Mouse (Mus musculus) left cerebral cortex, postnatal 36 days (tissue): ENCODE results near the gene Pdzd2. TPM values are rescaled to one million over a fixed set of nuclear protein-coding genes. Genes with fewer than 3 reads are reported as not detected.

Experiments used
- DNase-seq, 2 experiments: peaks; one replicate each; pipeline ENCODE4 v3.0.0; 2021 to 2022; ENCODE audit warnings: low spot score in 2 of 2, mixed read lengths in 1 of 2
- intact Hi-C: fragments of 180-260 bp; cut with DNase I; formaldehyde crosslinking; loops from one replicate; pipeline ENCODE4 v1.15.1; 2025
- total RNA-seq, 2 experiments: library from RNA; stranded (reverse); gene quantifications; 2 replicates each; pipeline ENCODE4 v1.2.3; 2021

Pdzd2 gene
- total RNA-seq, 2 experiments from 2014 or later = 63.7 to 94.1 TPM

DNA sequence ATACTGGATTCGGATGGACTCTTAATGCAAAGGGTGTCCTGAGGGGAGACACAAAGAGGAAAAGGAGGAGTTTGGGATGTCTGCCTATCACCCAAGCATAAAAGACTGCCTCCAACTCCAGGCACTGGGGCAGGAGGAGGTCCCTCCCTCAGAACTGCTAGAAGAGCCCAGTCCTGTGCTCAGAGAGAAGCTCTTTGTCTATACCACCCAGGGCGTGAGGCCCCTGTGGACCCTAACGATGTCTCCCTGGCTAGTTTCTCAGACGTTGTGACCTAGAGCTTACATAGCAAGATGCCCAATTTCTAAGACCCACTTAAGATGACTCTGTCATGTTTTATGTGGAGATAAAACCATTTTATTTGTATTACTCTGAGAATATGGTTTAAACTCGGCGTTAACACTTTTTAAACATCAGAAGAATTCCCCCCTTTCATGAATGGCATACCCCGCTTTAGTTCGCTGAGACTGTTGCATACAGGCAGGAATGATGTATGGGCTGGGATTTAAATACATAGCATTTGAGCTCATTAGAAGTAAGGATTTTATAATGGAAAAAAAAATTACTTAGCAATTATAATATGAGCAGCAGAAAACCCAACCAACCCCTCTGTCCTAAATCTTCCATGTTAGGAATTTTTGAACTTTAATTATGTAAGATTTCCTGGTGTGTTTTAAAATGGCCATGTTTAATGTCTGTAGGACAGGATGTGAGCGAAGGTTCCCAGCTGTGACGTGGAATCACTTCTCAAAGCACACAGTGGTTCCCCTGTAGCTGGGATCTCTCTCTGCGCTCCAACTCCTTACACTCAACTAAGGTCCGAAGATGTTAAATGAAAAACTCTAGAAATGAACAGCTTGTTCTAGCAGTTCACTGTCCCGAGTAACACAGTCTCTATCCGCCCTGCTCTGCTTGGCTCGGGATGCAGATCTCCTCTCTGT lies 268.6 kb downstream of the Pdzd2 start:
- intact Hi-C loops = no loop called here
- DNase-seq = no peak

- intact Hi-C loops = no loop called here
- no peak for DNase-seq
Measured at GRCm38 (mm10) chr15:12468625-12469024, 271.1 kb downstream of the Pdzd2 start.

- no peak for DNase-seq
- intact Hi-C loops = no loop called here
Measured at GRCm38 (mm10) chr15:12465748-12466147, 274.0 kb downstream of the Pdzd2 start.

DNA sequence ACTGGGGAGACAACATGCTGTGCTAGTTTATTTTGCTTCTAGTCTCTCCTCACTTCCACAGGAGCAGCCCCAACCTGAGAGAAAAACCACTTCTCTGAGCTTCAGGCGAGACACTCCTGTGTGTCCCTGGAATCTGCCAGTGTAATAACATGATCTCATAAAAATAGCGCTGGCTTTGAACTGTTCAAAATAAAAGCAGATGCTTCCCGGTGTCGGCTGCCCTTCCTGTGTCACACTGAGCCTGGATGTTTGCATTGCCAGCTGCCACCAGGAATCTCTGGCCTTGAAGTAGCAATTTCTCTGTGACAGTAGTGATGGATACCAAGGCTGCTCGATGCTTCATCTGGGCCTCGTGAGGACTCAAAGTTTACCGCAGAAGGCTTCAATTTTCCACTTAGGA lies 282.9 kb downstream of the Pdzd2 start:
- intact Hi-C loops = no loop called here
- DNase-seq = no peak

GRCm38 (mm10) chr15:12453343-12453742 lies 286.4 kb downstream of the Pdzd2 start:
- intact Hi-C loops = no loop called here

DNA sequence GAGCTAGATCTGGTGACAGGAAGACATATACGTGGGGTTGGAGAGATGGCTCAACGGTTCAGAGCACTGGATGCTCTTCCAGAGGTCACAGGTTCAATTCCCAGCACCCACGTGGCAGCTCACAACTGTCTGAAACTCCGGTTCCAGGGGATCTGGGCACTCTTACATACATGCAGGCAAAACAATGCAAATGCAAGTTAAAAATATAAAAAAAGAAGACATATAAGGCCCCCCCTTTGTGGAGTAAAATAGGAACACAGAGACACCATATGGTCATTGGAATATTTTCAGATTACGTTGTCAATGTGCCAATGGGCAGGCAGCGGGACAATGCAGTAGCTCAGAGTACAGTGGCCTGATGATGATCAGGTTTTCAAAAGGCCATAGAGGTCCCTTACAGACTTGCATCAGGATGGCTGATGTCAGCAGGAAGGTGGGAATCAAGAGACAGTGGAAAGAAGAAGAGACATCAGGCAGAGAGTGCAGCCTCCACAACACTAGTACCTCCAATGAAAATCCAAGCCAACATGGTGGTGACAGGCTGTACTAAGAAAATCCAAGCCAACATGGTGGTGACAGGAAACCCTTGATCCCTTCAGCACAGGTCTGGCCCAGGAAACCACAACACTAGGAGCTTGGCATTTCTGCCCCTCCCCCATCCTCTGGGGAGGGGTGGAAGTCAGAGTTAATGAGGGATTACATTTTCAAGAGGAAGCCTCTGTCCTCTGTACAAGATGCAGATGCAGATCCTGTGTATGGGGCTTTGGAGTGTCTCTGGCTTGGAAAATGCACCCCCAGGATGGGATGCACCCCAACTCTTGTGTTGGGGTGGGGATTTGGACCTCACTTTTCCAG lies 287.4 kb downstream of the Pdzd2 start:
- intact Hi-C loops = no loop called here
- DNase-seq = no peak

More at GRCm38 (mm10) chr15:12453343-12453742, 286.4 kb downstream of the Pdzd2 start:
- DNase-seq = no peak

- DNase-seq = no peak
- intact Hi-C loops = no loop called here
Measured at GRCm38 (mm10) chr15:12451448-12451847, 288.3 kb downstream of the Pdzd2 start.

- no peak for DNase-seq
- intact Hi-C loops = no loop called here
Measured at GRCm38 (mm10) chr15:12450790-12451189, 288.9 kb downstream of the Pdzd2 start.

DNA sequence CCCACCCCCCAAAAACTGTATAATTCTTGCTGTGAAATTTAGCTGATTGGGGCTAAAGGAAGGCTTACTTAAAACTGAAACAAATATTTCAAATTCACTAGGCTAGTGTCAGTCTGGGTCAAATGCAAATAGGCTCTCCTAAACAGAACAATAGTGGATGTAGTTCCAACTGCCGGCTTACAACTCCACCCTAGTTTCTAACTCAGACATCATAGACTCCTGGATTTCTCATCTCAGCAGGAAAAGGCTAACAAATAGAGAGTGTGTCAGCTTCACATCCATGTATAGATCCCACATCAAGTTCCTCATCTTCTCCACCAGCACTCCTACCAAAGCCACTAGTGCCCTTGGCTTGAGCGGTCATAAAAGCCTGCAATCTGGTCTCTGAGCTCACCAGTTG lies 290.4 kb downstream of the Pdzd2 start:
- DNase-seq = no peak
- intact Hi-C loops = no loop called here

DNA sequence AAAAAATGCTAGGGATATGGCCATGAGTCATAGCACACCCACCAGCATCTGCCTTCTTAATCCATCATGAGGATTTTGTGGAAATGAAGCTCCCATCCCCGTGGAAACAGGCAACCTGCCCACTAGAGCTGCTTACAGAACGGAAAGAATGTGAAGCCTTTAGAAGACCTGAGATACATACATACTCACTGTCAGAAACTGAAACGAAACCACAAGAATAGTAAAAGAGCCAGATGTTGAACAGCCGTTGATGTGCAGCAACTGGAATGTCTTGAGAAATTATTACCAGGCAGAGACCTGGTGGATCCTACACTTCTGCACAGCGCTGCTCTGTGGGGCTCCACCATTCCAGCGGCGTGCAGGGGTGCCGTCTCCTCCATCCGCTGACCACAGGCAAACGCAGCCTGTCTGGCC lies 292.7 kb downstream of the Pdzd2 start:
- intact Hi-C loops = no loop called here
- peak; percentile 67 to 68 for DNase-seq

- intact Hi-C loops = no loop called here
Measured at GRCm38 (mm10) chr15:12444551-12444950, 295.2 kb downstream of the Pdzd2 start.

GRCm38 (mm10) chr15:12439351-12439751 lies 300.4 kb downstream of the Pdzd2 start:
- no peak for DNase-seq
- intact Hi-C loops = no loop called here

More at GRCm38 (mm10) chr15:12444551-12444950, 295.2 kb downstream of the Pdzd2 start:
- no peak for DNase-seq

DNA sequence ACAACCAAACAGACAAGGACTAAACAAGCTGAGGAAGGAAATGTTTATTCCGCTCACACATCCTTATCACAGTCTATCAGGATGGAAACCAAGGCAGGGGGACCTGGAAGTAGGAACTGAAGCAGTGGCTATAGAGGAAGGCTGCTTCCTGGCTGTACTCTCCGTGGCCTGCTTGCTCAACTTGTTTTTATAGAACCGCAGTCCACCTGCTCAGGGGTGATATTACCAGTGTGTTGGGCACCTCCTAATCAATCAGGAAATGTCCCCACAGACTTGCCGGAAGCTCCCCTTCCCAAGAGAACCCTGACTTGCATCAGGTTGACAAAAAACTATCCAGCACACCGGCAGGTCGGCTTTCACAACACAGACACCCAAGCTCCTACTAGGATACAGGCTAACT lies 301.0 kb downstream of the Pdzd2 start:
- no peak for DNase-seq
- intact Hi-C loops = no loop called here

- no peak for DNase-seq
- intact Hi-C loops = no loop called here
Measured at GRCm38 (mm10) chr15:12438081-12438480, 301.6 kb downstream of the Pdzd2 start.

- DNase-seq = no peak
- intact Hi-C loops = no loop called here
Measured at GRCm38 (mm10) chr15:12435910-12436309, 303.8 kb downstream of the Pdzd2 start.

- intact Hi-C loops = no loop called here
Measured at GRCm38 (mm10) chr15:12433893-12434599, 305.7 kb downstream of the Pdzd2 start.

GRCm38 (mm10) chr15:12432879-12433278 lies 306.8 kb downstream of the Pdzd2 start:
- intact Hi-C loops = no loop called here
- no peak for DNase-seq

More at GRCm38 (mm10) chr15:12433893-12434599, 305.7 kb downstream of the Pdzd2 start:
- no peak for DNase-seq

- no peak for DNase-seq
- intact Hi-C loops = no loop called here
Measured at GRCm38 (mm10) chr15:12432320-12432719, 307.4 kb downstream of the Pdzd2 start.

GRCm38 (mm10) chr15:12431684-12432083 lies 308.0 kb downstream of the Pdzd2 start:
- DNase-seq = no peak
- intact Hi-C loops = no loop called here

DNA sequence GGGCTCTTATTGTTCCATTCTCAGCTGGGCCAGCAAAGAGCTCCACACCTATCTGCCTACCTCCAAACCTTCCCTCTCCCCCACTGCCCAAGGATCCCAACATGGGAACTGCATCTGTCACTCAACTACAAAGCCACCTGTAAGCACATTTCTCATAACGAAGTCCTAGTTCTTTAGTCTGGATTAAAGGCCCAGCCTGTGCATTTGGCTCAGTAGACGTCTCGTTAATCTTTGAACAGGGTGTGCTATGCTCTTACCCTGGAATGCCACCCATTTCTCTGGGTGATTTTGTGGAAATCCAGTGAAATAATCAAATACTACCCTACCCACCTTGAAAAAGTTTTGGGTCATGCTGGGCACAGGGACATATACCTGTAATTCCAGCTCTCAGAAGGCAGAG lies 308.5 kb downstream of the Pdzd2 start:
- intact Hi-C loops = no loop called here
- no peak for DNase-seq
